Mouse (Mus musculus) erythroblast, embryonic 14.5 days (primary cell): ENCODE data around the gene Snrpc.

Source experiments
- GATA1 ChIP-seq: IDR thresholded peaks from 2 replicates; pipeline ENCODE4 v1.6.1; 2012; ENCODE audit warnings: low read length, inconsistent platforms, mixed read lengths
- TAL1 ChIP-seq: IDR thresholded peaks from 3 replicates; pipeline ENCODE4 v1.6.1; 2012; ENCODE audit warnings: low read length, inconsistent platforms, mixed read lengths

GRCm38 (mm10) chr17:27865461-27865860, 27.5 kb downstream of the Snrpc start:
- TF ChIP-seq GATA1 (no peak), TAL1 (no peak)
